Comparison of ENCODE assay signal across 16 mouse cellular contexts in genomic region chr16:93912808-93913207, GRCm38 (mm10). TPM values are rescaled to one million over a fixed set of nuclear protein-coding genes. Genes with fewer than 3 reads are reported as not detected.
A peak's percentile ranks its signal among the peaks of the same experiment; 100 is the strongest.
DNase-seq lines count a peak whose midpoint lies in the region; TF ChIP-seq lines count a peak whose summit lies in the region.
"Had no signal": no experiment of that assay in that cellular context is flagged by ENCODE, and none has a peak within 500 bp of the region (broad histone marks: within the 10 kb centered on the region; RNA-seq: fewer than 3 reads in every experiment).

No protein-coding gene starts in this region.

- no peaks in the 10 kb centered on the region for H3K9me3 ChIP-seq in ES-Bruce4 (replicated peaks; ENCODE audit: control insufficient read depth, insufficient read depth, low read length, poor library complexity, severe bottlenecking)
- H3K9me3 ChIP-seq: embryonic facial prominence, embryonic 10.5 days; forebrain, embryonic 13.5 days; heart, embryonic 13.5 days; hindbrain, embryonic 15.5 days had no signal

- H3K27me3 ChIP-seq in ES-Bruce4 (ENCODE audit: control insufficient read depth, insufficient read depth, low read length, poor library complexity, severe bottlenecking): no peaks in the 10 kb centered on the region
- H3K27me3 ChIP-seq: forebrain, embryonic 13.5 days; heart, embryonic 13.5 days; hindbrain, embryonic 15.5 days; Patski had no signal

- H3K36me3 ChIP-seq in ES-Bruce4 (ENCODE audit: control insufficient read depth, insufficient read depth, low read length, poor library complexity, severe bottlenecking): no peaks in the 10 kb centered on the region
- H3K36me3 ChIP-seq: heart, embryonic 13.5 days; hindbrain, embryonic 15.5 days had no signal

- TF ChIP-seq CTCF in ES-Bruce4 (IDR thresholded peaks at IDR 0.05; ENCODE audit: low read depth, low read length): no peak

- 0 out of 2 replicates have a peak, but pooled peaks have one; percentile 10 for TF ChIP-seq EP300 in ES-Bruce4 (IDR thresholded peaks at IDR 0.05; ENCODE audit: insufficient read depth, low read depth, low read length)

- no peak overlapping the region for H3K9ac ChIP-seq in ES-Bruce4 (ENCODE audit: low read depth, poor library complexity, severe bottlenecking)
- H3K9ac ChIP-seq: forebrain, embryonic 13.5 days; forebrain, postnatal 0 days; heart, embryonic 13.5 days; hindbrain, embryonic 15.5 days had no signal

- no peak overlapping the region for H3K27ac ChIP-seq in ES-Bruce4 (ENCODE audit: insufficient read depth, low read length)
- H3K27ac ChIP-seq: embryonic facial prominence, embryonic 10.5 days; forebrain, embryonic 13.5 days; heart, embryonic 13.5 days; hindbrain, embryonic 15.5 days had no signal

- H3K4me3 ChIP-seq in ES-Bruce4 (ENCODE audit: low read depth, low read length): no peak overlapping the region
- H3K4me3 ChIP-seq: embryonic facial prominence, embryonic 10.5 days; forebrain, embryonic 13.5 days; heart, embryonic 13.5 days; hindbrain, embryonic 15.5 days had no signal

- TF ChIP-seq POLR2A in ES-Bruce4 (IDR thresholded peaks at IDR 0.05; ENCODE audit: insufficient read depth, low read length): no peak

- peaks cover 10% of the 10 kb centered on the region for H3K4me1 ChIP-seq in ES-Bruce4 (ENCODE audit: control insufficient read depth, insufficient read depth, low read length)
- H3K4me1 ChIP-seq: forebrain, embryonic 13.5 days; hindbrain, embryonic 15.5 days had no signal

- peak; percentile 21 for DNase-seq in kidney, adult 9 months
- DNase-seq in kidney, adult 18-20 months: no peak
- DNase-seq in kidney, postnatal 14 days: peak; percentile 27
- no peak for DNase-seq in kidney, adult 11 months
- DNase-seq in lung, adult 18-20 months: no peak
- DNase-seq: cerebellum, adult 18-20 months; cerebellum, adult 9-11 months; forebrain, postnatal 0 days; gastrocnemius, postnatal 14 days; heart, postnatal 36 days had no signal

RNA-seq across cellular contexts. Expression of gene Chaf1b, which starts 29.1 kb away (rescaled TPM):
- polyA plus RNA-seq in ES-Bruce4 (2011; ENCODE audit: insufficient read depth, insufficient read length, low read depth, missing spikeins): 63.0 and 63.8 TPM in 2 replicates

Comparison
In these comparisons a context has a peak if more than half of its experiments do, and no peak if none do; other contexts are left out.
1. DNase-seq: peak in kidney, adult 9 months (single experiment) and kidney, postnatal 14 days (single experiment); none in kidney, adult 18-20 months (single experiment), kidney, adult 11 months (single experiment) and lung, adult 18-20 months (0 of 2).